Mouse (Mus musculus) lung, adult 2 months (tissue): ENCODE data around the gene Ppih.

ENCODE experiments used
- CTCF ChIP-seq: fragments of 200-500 bp; IDR thresholded peaks from 2 replicates; pipeline ENCODE4 v1.5.1; 2011; ENCODE audit warnings: mild to moderate bottlenecking, low read length, control low read depth; ENCODE audit not compliant: insufficient read depth
- POLR2A ChIP-seq: fragments of 200-500 bp; IDR thresholded peaks from 2 replicates; pipeline ENCODE4 v1.6.1; 2011; ENCODE audit warnings: low read depth, mild to moderate bottlenecking, control low read depth, low read length, borderline replicate concordance; ENCODE audit errors: extremely low read depth

GRCm38 (mm10) chr4:119313756-119314155, 6.6 kb downstream of the Ppih start:
- no peak for TF ChIP-seq POLR2A
- no peak for TF ChIP-seq CTCF
